Mouse (Mus musculus): Measurements from ENCODE around the gene Bahcc1. TPM values are rescaled to one million over a fixed set of nuclear protein-coding genes. Genes with fewer than 3 reads are reported as not detected.

Bahcc1 gene
- polyA plus RNA-seq, 1 experiment from 2014 or later, result 24.9 TPM

- Histone ChIP-seq H3K9ac (ENCODE audit: low read length) (peak overlapping the region; percentile 47), H3K36me3 (ENCODE audit: control insufficient read depth, insufficient read depth, low read length) (no peaks in the 10 kb centered on the region), H3K9me3 (ENCODE audit: control insufficient read depth, low read length) (no peaks in the 10 kb centered on the region), H3K27ac (replicated peaks; ENCODE audit: low read depth, low read length) (peak overlapping the region; percentile 49), H3K4me3 (ENCODE audit: low read depth, low read length) (peak overlapping the region; percentile 12; the same call in 1 of the 2 replicates), H3K4me2 (ENCODE audit: low read depth, severe bottlenecking) (peak overlapping the region; percentile 32), H3K4me1 (ENCODE audit: control insufficient read depth, insufficient read depth, low read length) (peaks cover 79% of the 10 kb centered on the region), H3K27me3 (ENCODE audit: control insufficient read depth, insufficient read depth, low read length) (no peaks in the 10 kb centered on the region)
- WGBS, result 4% methylated on average over 36 of the region's 36 CpGs
- ATAC-seq (ENCODE audit: insufficient number of reproducible peaks, low FRiP score, low TSS enrichment, low read depth), result no peak
- peak; percentile 69 for DNase-seq (ENCODE audit: low spot score)
These were observed 7.2 kb upstream of the Bahcc1 start for GRCm38 (mm10) chr11:120225256-120226195.

- no peak for ATAC-seq (ENCODE audit: insufficient number of reproducible peaks, low FRiP score, low TSS enrichment, low read depth)
- peaks cover 70% of the 10 kb centered on the region for H3K4me1 ChIP-seq (ENCODE audit: control insufficient read depth, insufficient read depth, low read length)
- peak; percentile 31 for DNase-seq (ENCODE audit: low spot score)
- H3K4me3 ChIP-seq (ENCODE audit: low read depth, low read length), result no peak overlapping the region
- H3K27me3 ChIP-seq (ENCODE audit: control insufficient read depth, insufficient read depth, low read length), result no peaks in the 10 kb centered on the region
- 70% methylated on average over 12 of the region's 12 CpGs for WGBS
- H3K9ac ChIP-seq (ENCODE audit: low read length), result peak overlapping the region; percentile 37
- no peaks in the 10 kb centered on the region for H3K36me3 ChIP-seq (ENCODE audit: control insufficient read depth, insufficient read depth, low read length)
- peak overlapping the region; percentile 2; the same call in 1 of the 2 replicates for H3K27ac ChIP-seq (replicated peaks; ENCODE audit: low read depth, low read length)
- peak overlapping the region; percentile 32; the same call in 1 of the 2 replicates for H3K4me2 ChIP-seq (ENCODE audit: low read depth, severe bottlenecking)
- H3K9me3 ChIP-seq (ENCODE audit: control insufficient read depth, low read length), result no peaks in the 10 kb centered on the region
These were observed 6.1 kb upstream of the Bahcc1 start for GRCm38 (mm10) chr11:120226421-120227280.

- Histone ChIP-seq H3K4me2 (ENCODE audit: low read depth, severe bottlenecking) (peak overlapping the region; percentile 82), H3K9me3 (ENCODE audit: control insufficient read depth, low read length) (no peaks in the 10 kb centered on the region), H3K36me3 (ENCODE audit: control insufficient read depth, insufficient read depth, low read length) (no peaks in the 10 kb centered on the region), H3K27ac (replicated peaks; ENCODE audit: low read depth, low read length) (peak overlapping the region; percentile 49; the same call in 1 of the 2 replicates), H3K4me3 (ENCODE audit: low read depth, low read length) (peak overlapping the region; percentile 17), H3K27me3 (ENCODE audit: control insufficient read depth, insufficient read depth, low read length) (no peaks in the 10 kb centered on the region), H3K4me1 (ENCODE audit: control insufficient read depth, insufficient read depth, low read length) (peaks cover 75% of the 10 kb centered on the region), H3K9ac (ENCODE audit: low read length) (peak overlapping the region; percentile 52)
- DNase-seq (ENCODE audit: low spot score), result peak; percentile 52
- WGBS, result 3% methylated on average over 8 of the region's 8 CpGs
- ATAC-seq (ENCODE audit: insufficient number of reproducible peaks, low FRiP score, low TSS enrichment, low read depth), result no peak
These were observed 5.1 kb upstream of the Bahcc1 start for GRCm38 (mm10) chr11:120227571-120228051.

GRCm38 (mm10) chr11:120228116-120228890 lies 4.4 kb upstream of the Bahcc1 start:
- Histone ChIP-seq H3K9me3 (ENCODE audit: control insufficient read depth, low read length) (no peaks in the 10 kb centered on the region), H3K4me3 (ENCODE audit: low read depth, low read length) (peak overlapping the region; percentile 17), H3K36me3 (ENCODE audit: control insufficient read depth, insufficient read depth, low read length) (no peaks in the 10 kb centered on the region), H3K4me2 (ENCODE audit: low read depth, severe bottlenecking) (peak overlapping the region; percentile 82), H3K9ac (ENCODE audit: low read length) (peak overlapping the region; percentile 52), H3K27ac (replicated peaks; ENCODE audit: low read depth, low read length) (peak overlapping the region; percentile 49; the same call in 1 of the 2 replicates), H3K4me1 (ENCODE audit: control insufficient read depth, insufficient read depth, low read length) (peaks cover 74% of the 10 kb centered on the region), H3K27me3 (ENCODE audit: control insufficient read depth, insufficient read depth, low read length) (no peaks in the 10 kb centered on the region)
- ATAC-seq (ENCODE audit: insufficient number of reproducible peaks, low FRiP score, low TSS enrichment, low read depth), result no peak
- DNase-seq (ENCODE audit: low spot score), result peak; percentile 37
- WGBS, result 26% methylated on average over 9 of the region's 9 CpGs

- peak overlapping the region; percentile 22 for H3K9ac ChIP-seq (ENCODE audit: low read length)
- ATAC-seq (ENCODE audit: insufficient number of reproducible peaks, low FRiP score, low TSS enrichment, low read depth) (no peak), DNase-seq (ENCODE audit: low spot score) (peak; percentile 62)
- H3K27me3 ChIP-seq (ENCODE audit: control insufficient read depth, insufficient read depth, low read length), result no peaks in the 10 kb centered on the region
- 14% methylated on average over 7 of the region's 7 CpGs for WGBS
- no peaks in the 10 kb centered on the region for H3K36me3 ChIP-seq (ENCODE audit: control insufficient read depth, insufficient read depth, low read length)
- H3K4me3 ChIP-seq (ENCODE audit: low read depth, low read length), result peak overlapping the region; percentile 97
- H3K9me3 ChIP-seq (ENCODE audit: control insufficient read depth, low read length), result no peaks in the 10 kb centered on the region
- no peak overlapping the region; the same call in 1 of the 2 replicates for H3K27ac ChIP-seq (replicated peaks; ENCODE audit: low read depth, low read length)
- peaks cover 68% of the 10 kb centered on the region for H3K4me1 ChIP-seq (ENCODE audit: control insufficient read depth, insufficient read depth, low read length)
- H3K4me2 ChIP-seq (ENCODE audit: low read depth, severe bottlenecking), result peak overlapping the region; percentile 82
These were observed 3.8 kb upstream of the Bahcc1 start for GRCm38 (mm10) chr11:120228911-120229437.

GRCm38 (mm10) chr11:120229861-120230751 lies 2.6 kb upstream of the Bahcc1 start:
- Histone ChIP-seq H3K4me2 (ENCODE audit: low read depth, severe bottlenecking) (peak overlapping the region; percentile 82), H3K9ac (ENCODE audit: low read length) (peak overlapping the region; percentile 99), H3K27ac (replicated peaks; ENCODE audit: low read depth, low read length) (peak overlapping the region; percentile 89), H3K36me3 (ENCODE audit: control insufficient read depth, insufficient read depth, low read length) (no peaks in the 10 kb centered on the region), H3K4me3 (ENCODE audit: low read depth, low read length) (peak overlapping the region; percentile 97), H3K4me1 (ENCODE audit: control insufficient read depth, insufficient read depth, low read length) (peaks cover 56% of the 10 kb centered on the region), H3K9me3 (ENCODE audit: control insufficient read depth, low read length) (no peaks in the 10 kb centered on the region), H3K27me3 (ENCODE audit: control insufficient read depth, insufficient read depth, low read length) (no peaks in the 10 kb centered on the region)
- ATAC-seq (ENCODE audit: insufficient number of reproducible peaks, low FRiP score, low TSS enrichment, low read depth), result no peak
- WGBS, result 1% methylated on average over 42 of the region's 42 CpGs
- peak; percentile 79 for DNase-seq (ENCODE audit: low spot score)

GRCm38 (mm10) chr11:120230841-120231370 lies 1.8 kb upstream of the Bahcc1 start:
- Histone ChIP-seq H3K27ac (replicated peaks; ENCODE audit: low read depth, low read length) (peak overlapping the region; percentile 95), H3K36me3 (ENCODE audit: control insufficient read depth, insufficient read depth, low read length) (no peaks in the 10 kb centered on the region), H3K27me3 (ENCODE audit: control insufficient read depth, insufficient read depth, low read length) (no peaks in the 10 kb centered on the region), H3K4me2 (ENCODE audit: low read depth, severe bottlenecking) (peak overlapping the region; percentile 82), H3K4me1 (ENCODE audit: control insufficient read depth, insufficient read depth, low read length) (peaks cover 48% of the 10 kb centered on the region), H3K4me3 (ENCODE audit: low read depth, low read length) (peak overlapping the region; percentile 97), H3K9me3 (ENCODE audit: control insufficient read depth, low read length) (no peaks in the 10 kb centered on the region), H3K9ac (ENCODE audit: low read length) (peak overlapping the region; percentile 99)
- DNase-seq (ENCODE audit: low spot score), result peak; percentile 80
- WGBS, result under 1% methylated on average over 58 of the region's 58 CpGs
- ATAC-seq (ENCODE audit: insufficient number of reproducible peaks, low FRiP score, low TSS enrichment, low read depth), result no peak
